Mouse (Mus musculus): ENCODE measurements at regions not wholly inside any gene's neighbourhood (a gene's known extent, or its start where the extent isn't known, plus 50 kb on each side); places are given as distances from the start of the nearest gene placed in this dataset.

DNA sequence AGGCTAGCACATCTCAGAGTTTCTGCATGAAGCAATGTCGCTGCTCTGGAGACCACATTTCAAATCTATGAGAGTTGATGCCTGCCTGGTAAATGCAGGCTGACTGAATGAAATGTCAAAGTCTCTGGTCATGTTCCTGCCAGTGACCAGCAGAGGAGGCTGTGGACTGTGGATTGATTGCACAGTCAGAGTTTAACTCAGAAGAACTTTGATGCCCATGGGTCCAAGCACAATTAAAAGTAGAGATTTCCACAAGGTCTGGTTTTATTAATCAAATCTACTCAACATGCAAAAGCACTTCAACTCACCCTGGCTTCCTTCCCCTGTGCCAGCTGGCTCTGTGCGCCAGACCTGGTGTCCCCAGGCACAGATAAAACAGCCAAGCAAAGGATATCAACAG, 81.3 kb downstream of the Hsd17b3 start:
- DNase-seq (ENCODE audit: extremely low spot score, low spot score), result no peak

DNA sequence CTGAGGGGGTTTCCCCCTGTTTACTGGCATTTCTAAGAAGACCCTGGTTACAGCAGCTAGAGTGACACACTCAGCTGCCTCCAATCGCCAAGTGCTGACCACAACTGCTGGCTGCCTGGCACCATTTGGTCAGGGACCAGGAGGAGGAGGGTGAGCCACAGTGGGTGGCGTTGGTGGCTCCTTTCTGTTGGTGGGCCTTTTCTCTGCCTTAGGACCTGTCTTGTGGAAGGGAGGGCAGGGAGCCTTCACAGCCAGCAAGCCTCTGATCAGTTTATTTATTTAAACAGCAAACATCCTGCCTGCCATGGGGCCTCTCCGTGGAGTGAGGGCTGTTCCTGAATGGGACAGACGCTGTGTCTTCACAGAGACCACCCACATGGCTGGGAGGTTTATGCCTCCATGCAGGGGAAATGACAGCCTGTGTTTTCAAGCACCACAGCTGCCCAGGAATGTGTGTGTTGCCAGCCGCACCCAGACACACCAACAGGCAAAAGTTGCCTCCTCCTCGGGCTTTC, 86.0 kb downstream of the Hsd17b3 start:
- peak; percentile 60 for DNase-seq (ENCODE audit: extremely low spot score, low spot score)

DNA sequence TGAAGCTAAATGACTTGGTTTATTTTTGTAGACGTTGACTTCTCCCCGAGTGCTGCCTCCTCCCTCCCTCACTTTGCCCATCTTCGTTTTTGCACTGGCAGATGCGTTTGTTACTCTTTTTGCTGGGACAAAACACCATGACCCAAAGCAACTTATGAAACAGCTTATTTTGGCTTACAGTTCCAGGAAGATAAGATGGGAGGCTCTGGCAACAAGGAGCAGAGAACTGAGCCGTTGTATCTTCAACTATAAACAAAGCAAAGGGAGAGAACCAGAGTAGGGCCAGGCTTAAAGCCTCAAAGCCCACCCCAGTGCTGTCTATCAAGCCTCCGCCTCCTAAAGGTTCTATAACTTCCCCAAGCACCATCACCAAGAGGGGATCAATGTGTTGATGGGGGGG, 88.7 kb downstream of the Hsd17b3 start:
- DNase-seq (ENCODE audit: extremely low spot score, low spot score), result no peak

DNA sequence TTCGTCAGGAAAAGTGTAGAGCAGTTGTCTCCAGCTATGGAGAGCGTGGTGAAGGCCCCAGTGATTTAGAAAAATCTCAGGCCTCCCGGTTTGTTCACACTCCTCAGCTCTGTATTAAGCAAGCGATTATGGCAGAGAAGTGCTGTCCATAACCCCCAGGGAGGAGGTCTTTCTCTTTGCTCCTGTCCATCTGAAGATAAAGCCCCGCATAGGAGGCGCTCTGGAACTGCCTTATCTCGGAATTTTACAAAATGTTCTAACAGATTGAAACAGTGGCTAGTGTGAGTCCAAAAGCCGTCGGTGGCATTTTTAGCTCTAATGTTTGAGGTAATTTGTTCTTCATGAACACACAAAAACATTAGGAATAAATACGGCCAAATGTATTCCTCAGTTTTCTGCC, 90.4 kb downstream of the Hsd17b3 start:
- no peak for DNase-seq (ENCODE audit: extremely low spot score, low spot score)

DNA sequence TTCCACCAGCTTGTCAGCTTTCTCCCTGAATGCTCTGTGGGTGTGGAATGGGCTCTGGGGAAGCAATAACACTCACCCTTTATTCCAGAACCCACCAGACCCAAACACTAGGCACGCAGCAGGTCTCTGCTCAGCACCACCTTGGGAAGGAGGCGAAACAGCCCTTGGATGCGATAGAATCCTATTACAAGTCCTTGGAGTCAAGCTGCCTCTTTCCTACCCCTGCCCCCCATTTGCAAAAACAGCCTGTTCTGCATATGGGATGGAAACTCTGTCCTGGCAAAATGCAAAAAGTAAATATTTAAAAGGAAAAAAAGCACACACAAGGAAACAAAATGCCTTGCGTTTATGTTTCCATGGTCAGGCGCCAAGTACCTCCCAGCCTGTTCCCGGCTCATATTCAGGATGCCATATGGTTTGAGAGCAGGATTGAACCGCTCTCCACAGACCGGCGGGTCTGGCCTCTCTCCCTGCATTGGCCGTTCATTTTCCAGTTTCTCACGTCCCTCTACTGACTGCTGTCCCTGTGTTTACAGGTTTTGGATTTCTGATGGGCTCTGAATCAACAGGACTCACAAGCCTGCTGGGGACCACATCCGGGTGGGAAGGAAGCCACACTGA, 95.1 kb downstream of the Hsd17b3 start:
- DNase-seq (ENCODE audit: extremely low spot score, low spot score), result no peak

DNA sequence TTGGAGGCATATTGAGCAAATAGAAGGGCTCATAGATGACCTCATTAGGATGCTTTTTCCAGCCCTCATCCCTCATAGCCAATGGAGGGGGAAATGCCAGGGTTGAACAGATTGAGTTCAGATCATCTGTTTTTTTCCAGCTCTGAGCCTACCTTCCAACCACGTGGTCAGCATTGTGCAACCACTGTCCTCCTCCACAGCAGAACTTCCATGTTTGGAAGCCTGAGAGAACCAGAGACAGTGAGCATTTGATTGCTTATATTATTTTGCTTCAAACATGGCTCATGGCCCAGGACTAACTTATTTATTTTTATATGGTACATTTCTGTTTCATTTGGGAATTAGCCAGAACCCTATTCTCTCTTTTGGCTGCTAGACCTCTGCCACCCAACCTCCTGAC, 96.0 kb downstream of the Hsd17b3 start:
- DNase-seq (ENCODE audit: extremely low spot score, low spot score), result no peak

DNA sequence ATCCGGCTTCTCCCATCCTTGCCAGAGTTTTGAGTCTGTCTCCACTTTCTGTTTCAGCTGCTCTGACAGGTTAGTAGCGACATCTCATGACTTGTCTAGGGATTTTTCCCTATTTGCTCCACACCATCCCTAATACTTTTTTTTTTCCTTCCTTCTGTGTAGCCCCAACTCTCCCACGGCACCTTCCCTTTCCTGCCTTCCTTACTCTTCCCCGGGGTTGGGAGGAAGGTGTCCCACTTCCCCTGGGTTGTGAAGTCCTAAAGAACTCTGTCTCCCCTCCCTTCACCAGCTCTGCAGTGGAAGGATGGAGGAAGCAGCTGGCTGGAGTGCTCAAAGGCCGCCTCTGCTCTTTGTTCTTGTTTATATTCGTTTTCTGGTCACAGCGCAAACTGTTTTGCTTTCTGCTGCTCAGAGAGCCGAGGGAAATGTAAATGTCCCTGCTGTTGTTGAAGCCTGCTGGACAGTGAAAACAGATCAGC, 98.5 kb downstream of the Hsd17b3 start:
- DNase-seq (ENCODE audit: extremely low spot score, low spot score), result peak; percentile 49

DNA sequence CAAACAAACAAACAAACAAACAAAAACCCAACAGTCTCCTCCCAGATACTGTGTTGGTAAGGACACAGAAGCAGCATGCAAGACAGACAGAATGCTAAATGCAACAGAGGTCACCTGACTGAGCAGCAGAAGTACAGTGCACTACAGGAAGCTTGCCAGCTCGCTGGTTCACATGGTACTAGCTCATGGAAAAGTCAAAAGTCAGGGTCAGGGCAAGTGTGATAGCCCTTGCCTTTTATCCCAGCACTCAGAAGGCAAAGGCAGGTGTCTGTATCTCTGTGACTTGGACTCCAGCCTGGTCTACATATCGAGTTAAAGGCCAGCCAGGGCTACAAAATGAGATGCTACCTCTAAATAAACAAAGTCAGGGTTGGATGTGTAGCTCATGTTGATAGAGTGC, 99.3 kb downstream of the Hsd17b3 start:
- no peak for DNase-seq (ENCODE audit: extremely low spot score, low spot score)

DNA sequence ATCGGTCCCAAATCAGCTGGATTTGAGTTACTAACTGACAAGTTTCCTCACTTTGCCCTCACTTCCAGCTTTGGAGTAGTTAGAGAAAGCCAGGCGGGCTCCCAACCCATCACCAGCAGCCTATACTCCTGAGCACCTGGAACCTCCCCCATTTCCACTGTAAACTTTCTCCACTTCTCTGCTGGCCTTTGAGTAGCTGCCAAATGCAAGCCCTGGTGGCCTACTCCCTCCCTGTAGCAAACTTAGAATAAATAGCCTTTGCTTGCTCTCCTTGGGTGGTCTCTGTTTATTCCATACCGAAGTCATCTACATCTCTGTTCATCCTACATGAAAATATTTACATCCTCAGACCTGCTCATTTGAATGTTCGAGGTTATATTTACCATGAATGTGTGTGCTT, 100.8 kb downstream of the Hsd17b3 start:
- no peak for DNase-seq (ENCODE audit: extremely low spot score, low spot score)

DNA sequence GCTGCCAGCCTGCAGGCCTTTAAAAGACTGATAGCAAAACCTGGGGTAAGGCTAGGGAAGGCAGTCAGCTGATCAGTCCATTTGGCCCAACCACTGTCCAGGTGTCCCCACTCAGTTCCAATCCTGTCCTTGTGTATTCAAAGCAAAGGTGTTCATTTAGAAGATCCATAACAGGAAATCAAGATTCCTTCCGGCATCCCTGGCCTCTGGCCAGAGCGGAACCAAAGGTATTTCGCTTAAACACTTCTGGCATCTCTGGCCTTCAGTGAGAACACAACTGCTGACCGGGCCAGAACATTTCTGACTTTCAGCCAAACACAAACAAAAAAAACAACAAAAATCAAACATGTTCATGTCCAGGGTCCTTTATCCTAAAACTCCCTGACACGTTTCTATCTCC, 102.3 kb downstream of the Hsd17b3 start:
- DNase-seq (ENCODE audit: extremely low spot score, low spot score), result no peak

DNA sequence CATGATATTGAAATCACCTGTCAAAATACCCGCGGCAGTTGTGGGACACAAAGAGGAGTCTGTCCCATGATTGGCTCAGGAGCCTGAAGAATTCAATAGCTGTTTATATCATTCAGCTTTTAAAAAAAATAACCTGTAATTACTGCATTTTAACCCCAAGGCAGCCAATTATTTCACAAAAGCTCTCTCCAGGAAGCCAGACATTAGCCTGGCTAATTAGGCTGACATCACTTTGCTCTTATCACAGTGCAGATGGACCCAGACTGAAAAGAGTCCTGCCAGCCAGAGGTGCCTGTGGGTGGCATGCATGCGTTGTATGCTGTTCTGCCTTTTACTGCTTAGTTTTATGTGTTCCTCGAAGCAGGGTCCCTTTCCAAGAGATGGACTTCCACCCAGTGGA, 103.4 kb downstream of the Hsd17b3 start:
- no peak for DNase-seq (ENCODE audit: extremely low spot score, low spot score)

DNA sequence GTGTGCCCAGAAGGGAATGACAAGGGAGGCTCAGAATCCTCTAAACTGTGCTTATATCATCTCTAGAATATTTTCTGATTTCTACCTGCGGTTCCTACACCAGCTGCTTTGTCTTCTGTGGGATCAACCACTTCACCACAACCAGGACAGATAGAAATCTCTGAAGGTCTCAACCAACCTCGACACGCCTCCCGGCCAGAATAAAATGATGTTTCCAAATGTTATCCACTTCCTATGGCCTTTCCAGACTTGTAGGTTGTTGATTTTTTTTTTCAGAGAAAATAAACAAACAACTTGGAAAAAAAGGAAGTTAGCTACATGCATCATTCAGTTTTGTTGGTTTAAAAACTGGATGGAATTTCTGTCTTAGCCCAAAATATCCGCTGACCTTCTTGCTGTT, 103.9 kb downstream of the Hsd17b3 start:
- no peak for DNase-seq (ENCODE audit: extremely low spot score, low spot score)

DNA sequence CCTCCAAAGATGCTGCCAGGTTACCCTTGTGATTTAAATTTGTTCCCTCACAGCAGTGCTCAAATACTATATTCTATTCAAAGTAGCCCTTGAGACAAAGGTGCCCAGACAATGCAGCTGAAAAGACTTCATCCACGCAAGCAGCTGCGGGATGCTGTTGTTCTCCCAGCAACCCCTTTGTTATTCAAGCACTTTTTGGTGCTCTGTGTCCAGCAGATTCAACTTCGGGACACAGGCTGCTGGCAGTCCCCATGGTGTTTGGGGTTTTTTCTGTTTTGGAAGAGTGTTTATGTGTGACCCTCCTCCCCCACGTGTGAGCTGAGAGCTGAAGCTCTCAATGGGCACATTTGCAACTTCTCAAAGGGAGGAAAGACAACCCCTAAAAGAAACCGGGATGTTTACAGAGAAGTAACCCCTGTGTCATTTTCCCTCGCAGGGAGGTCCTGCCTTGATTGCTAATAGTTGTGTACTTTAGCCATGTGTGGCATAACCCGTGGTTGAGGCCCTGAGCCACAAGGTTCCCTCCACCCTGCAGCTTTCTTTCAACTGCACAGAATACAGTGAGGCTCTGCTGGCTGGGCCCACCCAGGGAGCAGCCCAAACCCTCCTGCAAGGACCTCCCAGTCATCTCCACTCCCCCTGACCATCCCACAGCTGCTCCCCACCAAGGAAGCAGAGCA, 108.9 kb downstream of the Hsd17b3 start:
- peak; percentile 49 for DNase-seq (ENCODE audit: extremely low spot score, low spot score)

DNA sequence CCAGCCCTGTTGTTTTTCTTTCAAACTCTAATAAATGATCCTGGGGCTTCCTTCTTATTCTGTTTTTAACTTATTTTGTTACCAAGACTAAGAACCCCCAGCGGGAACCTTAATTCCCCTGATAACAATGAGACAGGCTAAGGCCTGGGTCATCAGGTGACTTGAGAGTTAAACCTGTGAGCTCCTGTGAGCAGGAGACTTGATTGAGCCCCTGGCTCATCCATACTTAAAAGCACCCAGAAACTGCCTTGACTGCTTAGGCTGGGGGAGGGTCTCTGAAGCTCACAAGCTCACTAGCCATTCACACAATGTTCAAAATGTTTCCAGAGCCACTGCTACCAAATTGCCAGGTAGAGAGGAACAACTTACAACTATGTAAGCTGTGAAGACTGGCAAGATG, 109.4 kb downstream of the Hsd17b3 start:
- no peak for DNase-seq (ENCODE audit: extremely low spot score, low spot score)

DNA sequence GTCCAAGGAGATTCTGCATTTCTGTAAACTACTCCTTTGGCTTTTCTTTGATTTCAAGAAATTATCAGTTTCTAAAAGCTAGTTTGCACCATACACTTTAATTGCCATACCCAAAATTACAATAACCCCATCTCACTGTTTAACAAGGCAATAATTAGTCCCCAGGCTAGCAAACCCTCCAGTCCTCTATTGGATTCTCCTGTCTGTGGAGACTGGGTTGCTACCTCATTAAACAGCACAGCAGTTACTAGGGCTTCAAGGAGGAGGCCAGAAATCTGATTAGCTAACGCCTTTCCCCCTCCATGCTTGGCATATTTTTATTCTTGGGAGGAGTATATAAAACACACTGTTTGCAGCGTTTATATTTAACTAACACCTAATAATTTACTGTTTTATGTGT, 119.1 kb downstream of the Hsd17b3 start:
- DNase-seq (ENCODE audit: extremely low spot score, low spot score), result no peak

DNA sequence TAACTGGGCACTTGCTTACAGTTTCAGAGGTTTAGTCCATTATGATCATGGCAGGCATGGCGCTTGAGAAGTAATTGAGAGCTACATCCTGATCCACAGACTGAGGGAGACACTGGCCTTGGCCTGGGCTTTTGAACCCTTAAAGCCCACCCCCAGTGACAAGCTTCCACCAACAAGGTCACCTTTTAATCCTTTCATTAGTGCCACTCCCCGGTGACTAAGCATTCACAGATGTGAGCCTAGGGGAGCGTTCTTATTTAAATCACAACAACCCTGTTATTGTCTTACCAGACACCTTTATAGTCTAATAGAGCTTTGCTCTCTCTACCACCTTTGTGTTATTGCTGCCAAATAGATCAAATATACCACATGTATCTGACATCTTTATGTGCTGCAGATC, 120.4 kb downstream of the Hsd17b3 start:
- no peak for DNase-seq (ENCODE audit: extremely low spot score, low spot score)

DNA sequence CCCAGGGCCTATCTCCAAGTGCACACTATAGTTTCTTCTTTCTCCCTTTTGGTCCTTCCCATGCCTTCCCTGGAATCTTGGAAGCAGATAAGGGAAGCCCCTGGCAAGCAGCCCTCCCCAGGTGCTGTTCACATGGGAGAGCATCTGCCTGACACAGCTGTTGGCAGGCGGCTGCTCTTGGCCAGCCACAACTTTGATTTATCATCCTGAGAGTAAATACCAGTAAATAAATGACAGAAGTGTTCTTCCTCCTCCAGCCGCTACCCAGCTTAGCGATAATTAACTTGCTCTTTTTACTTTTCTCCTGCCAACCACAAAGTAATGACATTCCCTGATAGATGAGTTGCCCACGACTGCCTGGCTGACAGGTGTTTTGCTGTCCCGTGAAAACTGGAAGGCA, 131.9 kb downstream of the Hsd17b3 start:
- peak; percentile 41 for DNase-seq (ENCODE audit: extremely low spot score, low spot score)

DNA sequence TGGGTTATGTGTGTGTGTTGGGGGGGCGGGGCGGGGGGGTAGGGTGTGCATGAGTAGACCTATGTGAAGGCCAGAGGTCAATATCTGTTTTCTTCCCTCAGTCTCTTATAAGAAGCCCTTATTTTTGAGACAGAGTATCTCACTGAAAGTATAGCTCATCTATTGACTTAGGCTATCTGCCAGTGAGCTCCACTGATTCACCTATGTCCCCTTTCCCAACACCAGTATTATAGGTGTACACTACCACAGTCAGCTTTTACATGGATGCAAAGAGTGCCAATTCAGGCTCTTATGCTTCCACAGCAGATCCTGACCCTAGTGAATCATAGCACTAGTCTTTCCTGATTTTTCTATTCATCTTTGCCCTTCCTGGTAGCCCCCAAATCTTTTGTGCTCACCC, 134.7 kb downstream of the Hsd17b3 start:
- DNase-seq (ENCODE audit: extremely low spot score, low spot score), result no peak

DNA sequence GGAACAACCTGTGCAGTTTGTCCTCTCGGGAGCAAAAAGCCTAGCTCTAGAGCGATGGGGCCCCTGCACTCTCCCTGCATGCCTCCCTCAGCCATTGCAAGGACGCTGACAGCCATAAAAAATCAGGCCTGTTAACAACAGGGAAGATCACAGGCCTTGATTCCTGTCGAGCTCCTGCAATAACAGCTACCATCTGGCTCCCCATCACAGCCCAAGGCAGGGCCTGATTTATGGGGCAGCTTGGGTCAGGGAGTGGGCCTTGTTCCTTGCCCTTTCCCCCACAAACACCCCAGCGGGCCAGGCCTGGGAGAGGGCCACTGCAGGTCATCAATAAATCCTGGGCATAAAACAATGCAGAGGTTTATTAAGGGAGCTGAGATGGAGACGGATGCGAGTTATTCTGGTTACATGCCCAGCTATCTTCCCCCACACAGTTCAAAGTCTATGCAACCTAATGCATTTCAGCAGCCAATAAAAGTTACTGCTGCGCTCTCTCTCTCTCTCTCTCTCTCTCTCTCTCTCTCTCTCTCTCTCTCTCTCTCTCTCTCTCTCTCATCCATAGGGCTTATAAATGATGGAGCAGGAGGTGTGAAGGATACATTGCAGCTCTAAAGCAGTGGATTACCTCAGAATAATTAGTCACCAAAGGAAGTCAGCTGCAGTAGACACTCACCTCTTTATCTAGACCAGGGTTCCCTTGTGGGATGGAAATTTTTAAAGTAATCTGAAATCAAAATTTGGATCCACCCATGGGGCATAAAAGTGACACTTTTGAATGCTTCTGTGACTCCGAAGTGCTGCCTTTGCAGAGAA, 136.9 kb downstream of the Hsd17b3 start:
- DNase-seq (ENCODE audit: extremely low spot score, low spot score), result peak; percentile 91

DNA sequence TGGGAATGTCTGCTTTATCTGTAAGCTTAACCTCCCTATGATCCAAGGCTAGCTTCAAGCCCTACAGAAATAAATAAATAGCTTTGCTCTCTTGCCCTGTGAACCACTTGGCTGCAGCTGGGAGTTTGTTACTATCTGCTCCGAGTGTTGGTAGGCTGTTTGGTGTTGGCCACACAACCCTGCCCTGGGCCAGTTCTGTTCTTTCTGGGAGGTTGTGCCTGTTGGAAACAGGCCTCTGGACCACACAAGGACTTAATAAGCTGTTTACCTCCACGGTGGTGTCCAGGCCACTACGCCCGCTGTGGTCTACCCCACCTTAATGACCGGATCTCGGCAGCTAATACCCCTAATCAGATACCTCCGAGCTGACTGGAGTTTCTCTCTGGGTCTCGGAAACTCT, 136.1 kb downstream of the Ercc6l2 start:
- DNase-seq (ENCODE audit: extremely low spot score, low spot score), result peak; percentile 40

Data from neural tube, embryonic 10.5 days (tissue).